Mouse (Mus musculus) megakaryocyte, adult 5-6 weeks (primary cell): Measurements from ENCODE around the gene Usp13. TPM values are rescaled to one million over a fixed set of nuclear protein-coding genes. Genes with fewer than 3 reads are reported as not detected.

ENCODE experiments used
- ATAC-seq: 2 replicates; pipeline ENCODE4 v1.8.0; 2016; ENCODE audit warnings: mild to moderate bottlenecking, inconsistent platforms; ENCODE audit not compliant: poor library complexity, severe bottlenecking
- total RNA-seq, 2 experiments: library from RNA; stranded (forward) in 1 of 2; stranded (reverse) in 1 of 2; fragments of 153-499, 151-499 nt in 1 of 2; fragments of 221-1000, 200-1000 nt in 1 of 2; gene quantifications; 2 replicates each; pipeline versions ENCODE4 v1.2.3 to v1.2.4; 2015 to 2017

Usp13 gene
- total RNA-seq, 2 experiments from 2014 or later: not detected

DNA sequence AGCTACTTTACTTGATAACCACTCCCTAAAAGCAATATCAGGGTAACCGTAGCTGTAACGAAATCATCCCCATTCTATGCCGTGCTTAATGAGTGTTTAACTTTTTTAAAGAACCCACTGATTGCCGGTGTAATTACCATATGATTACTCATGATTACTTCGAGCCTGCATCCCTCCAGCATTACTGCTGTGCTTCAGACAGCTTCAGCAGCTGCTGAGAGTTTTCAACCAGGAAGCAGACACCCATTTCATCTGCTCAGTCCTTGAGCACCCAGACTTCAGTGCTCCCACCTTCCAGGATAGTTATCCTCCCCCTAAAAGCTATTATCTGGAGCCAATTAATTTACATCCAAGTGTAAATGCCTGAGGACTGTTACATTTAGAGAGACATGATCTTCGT lies 106.8 kb downstream of the Usp13 start:
- no peak for ATAC-seq

DNA sequence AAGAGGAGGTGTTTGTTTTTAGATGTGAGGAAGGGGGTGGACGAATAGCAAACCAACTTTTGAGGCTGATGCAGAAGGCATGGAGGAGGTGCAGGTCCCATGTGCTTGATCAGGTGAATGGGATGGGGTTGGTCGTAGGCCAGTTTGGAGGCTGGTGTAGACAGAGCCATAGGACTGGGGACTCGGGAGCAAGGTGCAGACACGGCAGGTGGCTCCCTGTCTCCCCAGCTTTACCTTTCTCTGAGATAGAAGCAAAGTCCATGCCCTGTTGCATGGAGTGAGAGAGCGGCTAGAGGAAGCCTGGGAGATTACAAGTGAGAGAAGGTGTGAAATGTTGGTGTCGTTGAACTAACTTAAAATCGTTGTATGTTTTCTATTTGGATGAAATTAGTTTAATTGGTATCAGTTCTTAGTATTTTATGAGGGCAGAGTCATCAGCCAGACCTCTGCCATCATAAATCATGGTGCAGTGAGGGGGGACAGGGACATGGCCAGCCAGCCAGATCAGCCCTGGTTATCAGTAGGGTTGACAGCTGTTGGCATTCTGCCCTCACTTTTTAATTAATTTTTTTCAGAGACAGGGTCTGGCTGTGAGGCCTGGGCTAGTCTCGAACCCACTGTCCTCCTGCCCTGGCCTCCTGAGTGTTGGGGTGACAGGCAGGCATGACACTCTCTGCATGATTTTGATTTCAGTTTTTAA lies 122.6 kb downstream of the Usp13 start:
- no peak for ATAC-seq

DNA sequence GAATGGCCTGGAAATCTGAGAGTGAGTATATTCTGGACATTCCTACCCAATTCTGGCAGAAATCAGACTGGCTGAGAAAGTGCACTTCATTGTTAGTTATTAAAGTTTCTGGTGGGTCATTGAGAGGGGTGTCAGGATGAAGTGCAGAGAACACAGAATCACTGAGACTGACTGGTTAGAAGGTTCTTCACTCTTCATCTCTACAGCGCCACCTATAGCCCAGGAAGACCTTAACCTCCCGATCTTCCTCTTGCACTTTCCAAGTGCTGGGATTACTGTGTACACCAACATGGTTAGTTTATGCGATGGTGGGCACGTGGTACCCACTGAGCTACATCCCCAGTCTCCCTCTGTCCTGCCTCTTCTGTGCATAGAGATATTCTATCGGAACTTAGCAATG lies 130.1 kb downstream of the Usp13 start:
- ATAC-seq: no peak

DNA sequence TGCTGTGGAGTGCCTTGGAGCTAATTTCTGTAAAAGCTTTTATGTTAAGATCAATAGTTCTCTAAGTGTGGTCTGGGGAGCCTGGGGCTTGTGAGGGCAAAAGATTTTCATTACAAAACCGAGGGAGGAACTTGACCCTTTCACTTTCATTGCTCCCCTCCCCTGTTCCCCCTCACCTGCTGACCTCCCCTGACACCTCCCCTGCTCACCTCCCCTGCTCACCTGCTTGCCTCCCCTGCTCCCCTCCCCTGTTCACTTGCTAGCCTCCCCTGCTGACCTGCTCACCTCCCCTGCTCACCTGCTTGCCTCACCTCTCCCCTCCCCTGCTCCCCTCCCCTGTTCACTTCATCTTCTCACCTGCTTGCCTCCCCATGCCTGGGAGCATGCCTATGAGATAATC lies 134.0 kb downstream of the Usp13 start:
- ATAC-seq: no peak

DNA sequence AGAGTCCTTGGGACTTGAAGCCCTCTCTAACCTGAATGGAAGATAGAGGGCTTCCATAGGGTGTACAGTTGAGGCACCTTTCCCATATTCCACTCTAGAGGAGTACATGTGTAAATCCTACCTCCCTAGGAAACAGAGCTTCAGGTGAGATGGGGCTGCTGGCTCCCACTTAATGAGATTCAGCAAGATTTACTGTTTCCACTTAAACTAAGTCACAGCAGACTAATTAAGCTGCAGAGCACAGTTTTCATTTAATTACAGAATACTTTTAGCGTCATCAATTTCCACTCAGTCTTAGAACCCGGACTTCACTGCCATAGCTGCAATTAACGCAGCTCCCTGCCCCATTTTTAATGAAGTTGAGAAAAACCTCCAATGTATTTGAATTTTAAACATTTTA lies 144.1 kb downstream of the Usp13 start:
- ATAC-seq: no peak

DNA sequence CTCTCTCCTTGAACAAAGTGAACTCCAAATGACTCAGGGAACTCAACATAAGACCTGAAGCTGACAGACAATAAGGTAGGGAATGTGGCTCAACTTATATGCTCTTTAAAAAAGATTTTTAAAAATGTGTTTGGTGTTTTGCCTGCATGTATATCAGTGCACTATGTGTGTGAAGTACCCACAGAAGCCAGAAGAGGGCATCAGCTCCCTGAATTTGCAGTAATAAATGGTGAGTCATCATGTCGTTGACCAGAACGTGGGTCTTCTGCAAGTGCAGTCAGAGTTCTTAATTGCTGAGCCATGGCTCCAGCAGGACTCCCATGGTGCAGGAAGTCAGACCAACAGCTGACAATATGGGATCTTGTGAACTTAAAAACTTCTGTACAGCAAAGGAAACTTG lies 148.2 kb downstream of the Usp13 start:
- no peak for ATAC-seq

DNA sequence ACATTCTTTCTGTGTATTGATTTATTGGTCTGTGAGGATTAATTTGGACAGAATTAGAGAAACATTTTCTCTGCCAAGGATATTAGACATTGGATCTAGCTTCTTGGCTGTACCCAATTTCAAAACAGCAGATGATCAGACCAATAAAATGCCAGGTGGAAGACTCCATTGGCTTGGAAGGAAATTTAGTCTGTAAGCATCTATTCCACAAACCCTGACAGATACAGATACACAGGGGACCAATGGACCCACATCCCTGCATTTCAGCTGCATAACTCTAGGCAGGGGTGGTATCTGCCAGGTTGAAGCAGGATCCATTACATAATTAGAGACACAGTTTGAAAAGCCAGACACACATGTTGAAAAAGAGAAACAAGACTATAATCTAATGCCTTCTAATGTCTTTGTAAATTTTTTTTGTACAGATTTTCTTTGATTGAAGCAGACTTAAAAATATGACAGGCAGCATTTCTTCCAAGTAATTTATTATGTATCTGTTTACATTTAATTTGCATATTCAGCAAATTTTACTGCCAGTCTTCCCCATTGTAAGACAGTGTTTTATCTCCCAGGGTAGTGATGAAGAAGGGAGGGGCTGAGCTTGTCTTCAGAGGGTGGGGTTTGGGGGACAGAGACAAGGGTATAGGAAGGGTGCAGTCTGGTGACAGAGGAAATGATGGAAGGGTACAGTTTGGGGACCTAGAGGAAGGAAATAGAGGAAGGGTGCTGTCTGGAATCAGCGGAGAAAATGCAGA lies 151.5 kb downstream of the Usp13 start:
- no peak for ATAC-seq

DNA sequence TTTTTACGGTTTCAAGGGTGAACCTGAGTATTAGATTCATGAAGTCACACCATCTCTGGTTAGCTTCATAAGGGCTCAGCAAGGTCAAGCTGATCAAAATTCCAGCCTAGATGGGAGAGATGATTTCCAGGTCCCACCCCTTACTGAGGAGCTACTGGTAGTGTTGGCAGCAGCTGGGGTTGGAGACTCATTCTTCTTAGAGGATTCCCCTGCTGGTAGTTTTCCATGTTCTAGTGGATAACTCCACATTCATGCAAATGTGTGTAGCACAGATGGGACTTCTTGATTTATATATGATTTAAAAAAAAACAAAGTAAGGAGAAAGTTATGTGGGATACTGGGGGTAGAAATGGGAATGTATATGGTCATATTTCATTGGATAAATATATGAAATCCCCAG lies 152.9 kb downstream of the Usp13 start:
- ATAC-seq: no peak

DNA sequence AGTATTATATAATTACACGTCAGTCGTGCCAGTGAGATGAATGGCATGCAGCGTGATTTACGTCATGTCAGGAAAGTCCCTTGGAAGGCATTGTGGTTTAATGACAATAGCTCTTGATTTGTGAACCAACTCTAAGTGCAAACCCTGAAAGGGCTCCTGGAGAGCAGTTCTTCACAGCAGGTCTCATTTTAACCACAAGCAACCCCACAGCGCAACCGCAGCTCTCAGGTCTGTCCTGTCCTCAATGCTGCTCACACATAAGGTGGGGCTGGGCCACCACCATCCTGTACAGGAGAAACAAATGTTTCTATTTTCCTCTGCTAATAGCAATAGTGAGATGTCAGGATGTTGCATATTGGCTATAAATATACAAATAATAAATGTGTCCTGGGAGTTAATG lies 161.9 kb downstream of the Usp13 start:
- ATAC-seq: no peak

DNA sequence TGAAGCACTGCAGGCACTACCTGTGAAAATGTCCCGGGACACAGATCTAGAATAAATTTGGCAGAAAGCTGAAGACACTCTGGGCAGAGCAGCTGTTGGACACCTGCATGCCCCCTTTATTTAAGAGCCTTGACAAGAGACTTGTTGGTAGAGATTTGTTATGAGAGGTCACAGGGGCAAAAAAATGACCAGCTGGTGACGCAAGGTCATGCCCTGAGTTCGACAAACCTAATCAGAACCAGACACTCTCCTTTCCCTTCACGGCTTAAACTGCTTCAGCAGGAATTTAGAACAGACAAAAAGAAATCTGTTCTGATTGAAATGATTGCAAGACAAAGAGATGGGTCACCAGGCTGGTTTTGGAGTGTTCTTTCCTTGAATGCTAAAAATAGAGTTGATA lies 162.6 kb downstream of the Usp13 start:
- no peak for ATAC-seq

DNA sequence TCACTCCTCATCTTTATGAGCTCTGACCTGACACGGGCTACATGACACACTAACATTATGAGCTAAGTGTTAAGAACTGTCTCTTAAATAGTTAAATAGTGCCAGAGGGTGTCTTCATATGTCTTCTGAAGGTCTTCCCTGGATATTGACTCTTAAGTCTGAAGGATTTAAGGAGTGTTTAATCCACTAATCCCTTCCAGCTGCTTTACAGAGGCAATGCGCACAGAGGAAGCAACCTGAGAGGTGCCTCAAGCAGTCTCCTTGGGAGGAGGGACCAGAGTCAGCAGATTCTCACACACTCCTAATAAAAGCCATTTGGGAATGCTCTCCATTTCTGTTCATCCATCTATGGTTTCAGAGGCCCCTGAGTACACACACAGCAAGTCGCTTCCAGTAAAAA lies 167.8 kb downstream of the Usp13 start:
- no peak for ATAC-seq

Other genes with a start within 250 kb of the Usp13 start
- gene Gnb4, start 201.0 kb upstream of the Usp13 start, total RNA-seq (2015): 1.8 and 2.7 TPM in 2 replicates
- 2.0 and 5.2 TPM in 2 replicates for gene Gnb4, start 201.0 kb upstream of the Usp13 start, total RNA-seq (2017)
- gene Actl6a, start 111.2 kb upstream of the Usp13 start, total RNA-seq (2015): 79.1 and 92.8 TPM in 2 replicates
- gene Actl6a, start 111.2 kb upstream of the Usp13 start, total RNA-seq (2017): 45.4 and 58.9 TPM in 2 replicates
- gene Ndufb5, start 80.6 kb upstream of the Usp13 start, total RNA-seq (2015): 166 and 191 TPM in 2 replicates
- gene Ndufb5, start 80.6 kb upstream of the Usp13 start, total RNA-seq (2017): 128 and 134 TPM in 2 replicates
- 19.2 and 22.0 TPM in 2 replicates for gene Mrpl47, start 79.9 kb upstream of the Usp13 start, total RNA-seq (2015)
- 6.7 and 14.0 TPM in 2 replicates for gene Mrpl47, start 79.9 kb upstream of the Usp13 start, total RNA-seq (2017)